Mouse (Mus musculus) sigmoid colon, adult 10 weeks (tissue): ENCODE results near the gene Herc1. TPM values are rescaled to one million over a fixed set of nuclear protein-coding genes. Genes with fewer than 3 reads are reported as not detected.

Experiments used
- polyA plus RNA-seq: library from polyadenylated mRNA; stranded (reverse); fragments of 350-450 nt; fragmentation: Illumina TruSeq; extraction: RNeasy Lipid Tissue Mini Kit (QIAGEN cat#74804); gene quantifications from one replicate; pipeline ENCODE4 v1.2.3, GENCODE M21; 2014; ENCODE audit warnings: low read depth, low replicate concordance

The Herc1 gene
- polyA plus RNA-seq, result 31.7 TPM

GRCm38 (mm10) chr9:66349860-66350787 lies at the start of gene Herc1:
Gene Herc1 (plus strand): TSS chr9:66350450.

GRCm38 (mm10) chr9:66514256-66514770 lies 164.1 kb downstream of the Herc1 start, which contains the start of gene Fbxl22:
Gene Fbxl22 (minus strand): TSS chr9:66514593.

Other genes starting within 250 kb of the Herc1 start
- gene Snx1, start 223.9 kb upstream of the Herc1 start, polyA plus RNA-seq, result 166 TPM
- 169 TPM for gene Ciao2a, start 223.8 kb upstream of the Herc1 start, polyA plus RNA-seq
- 18.3 TPM for gene Dapk2, start 192.2 kb upstream of the Herc1 start, polyA plus RNA-seq
- 6.8 TPM for gene Fbxl22, start 164.1 kb downstream of the Herc1 start, polyA plus RNA-seq
- gene Usp3, start 242.7 kb downstream of the Herc1 start, polyA plus RNA-seq, result 145 TPM